Mouse (Mus musculus) cortical plate, adult 2 months (tissue): ENCODE data around the gene Braf.

Experiments
- CTCF ChIP-seq: fragments of 200-500 bp; IDR thresholded peaks from 2 replicates; pipeline ENCODE4 v1.5.1; 2011; ENCODE audit warnings: mild to moderate bottlenecking, control low read depth, low read length; ENCODE audit not compliant: insufficient read depth; ENCODE audit errors: extremely low read depth
- POLR2A ChIP-seq: fragments of 200-500 bp; IDR thresholded peaks from 2 replicates; pipeline ENCODE4 v1.6.1; 2011; ENCODE audit warnings: mild to moderate bottlenecking, low read length, control low read depth; ENCODE audit not compliant: insufficient read depth; ENCODE audit errors: extremely low read depth

- TF ChIP-seq CTCF (no peak), POLR2A (no peak)
Measured at GRCm38 (mm10) chr6:39610207-39610606, 115.1 kb downstream of the Braf start.
